Mouse (Mus musculus): ENCODE data around the gene Ak3.
A peak's percentile ranks its signal among the peaks of the same experiment; 100 is the strongest.
"Not testable (repeated sequence)": the region's sequence is repeated elsewhere in the genome, so short reads cannot be mapped to it uniquely, and the experiment has no call there.

The Ak3 gene

GRCm38 (mm10) chr19:29044353-29044768, 3.4 kb downstream of the Ak3 start:
- peak; percentile 43 for DNase-seq (ENCODE audit: low spot score)

- DNase-seq (ENCODE audit: low spot score), result no peak
Measured at GRCm38 (mm10) chr19:29042647-29043046, 5.1 kb downstream of the Ak3 start.

GRCm38 (mm10) chr19:29042143-29042542, 5.6 kb downstream of the Ak3 start:
- DNase-seq (ENCODE audit: low spot score), result no peak

- DNase-seq (ENCODE audit: low spot score), result no peak
Measured at GRCm38 (mm10) chr19:29040206-29040605, 7.6 kb downstream of the Ak3 start.

GRCm38 (mm10) chr19:29039334-29039733, 8.4 kb downstream of the Ak3 start:
- no peak for DNase-seq (ENCODE audit: low spot score)

GRCm38 (mm10) chr19:29037541-29037940, 10.2 kb downstream of the Ak3 start:
- no peak for DNase-seq (ENCODE audit: low spot score)

GRCm38 (mm10) chr19:29037026-29037425, 10.7 kb downstream of the Ak3 start:
- no peak for DNase-seq (ENCODE audit: low spot score)

GRCm38 (mm10) chr19:29032662-29033061, 15.1 kb downstream of the Ak3 start:
- DNase-seq (ENCODE audit: low spot score), result no peak

GRCm38 (mm10) chr19:29031788-29032187, 16.0 kb downstream of the Ak3 start:
- no peak for DNase-seq (ENCODE audit: low spot score)

- no peak for DNase-seq (ENCODE audit: low spot score)
Measured at GRCm38 (mm10) chr19:29024391-29024947, 23.3 kb downstream of the Ak3 start.

GRCm38 (mm10) chr19:29021754-29022345, 25.9 kb downstream of the Ak3 start:
- no peak for DNase-seq (ENCODE audit: low spot score)

GRCm38 (mm10) chr19:29019647-29020046, 28.1 kb downstream of the Ak3 start:
- DNase-seq (ENCODE audit: low spot score), result no peak

GRCm38 (mm10) chr19:29016786-29017185, 31.0 kb downstream of the Ak3 start:
- DNase-seq (ENCODE audit: low spot score), result peak; percentile 76

- peak; percentile 86 for DNase-seq (ENCODE audit: low spot score)
Measured at GRCm38 (mm10) chr19:29016204-29016765, 31.5 kb downstream of the Ak3 start.

GRCm38 (mm10) chr19:29015410-29016203, 32.2 kb downstream of the Ak3 start:
- peak; percentile 43 for DNase-seq (ENCODE audit: low spot score)

GRCm38 (mm10) chr19:29014466-29015055, 33.2 kb downstream of the Ak3 start:
- no peak for DNase-seq (ENCODE audit: low spot score)

- no peak for DNase-seq (ENCODE audit: low spot score)
Measured at GRCm38 (mm10) chr19:29011355-29011990, 36.3 kb downstream of the Ak3 start.

GRCm38 (mm10) chr19:29009046-29009445, 38.7 kb downstream of the Ak3 start:
- no peak for DNase-seq (ENCODE audit: low spot score)

GRCm38 (mm10) chr19:29008069-29008706, 39.6 kb downstream of the Ak3 start:
- DNase-seq (ENCODE audit: low spot score), result no peak

- DNase-seq (ENCODE audit: low spot score), result not testable (repeated sequence)
Measured at GRCm38 (mm10) chr19:29000321-29000720, 47.4 kb downstream of the Ak3 start.

- DNase-seq (ENCODE audit: low spot score), result no peak
Measured at GRCm38 (mm10) chr19:28997976-28998630, 49.7 kb downstream of the Ak3 start.

All from retina, embryonic 14.5 days (tissue).